Mouse (Mus musculus) embryonic fibroblast, embryonic 13.5 days (primary cell): ENCODE measurements around the gene Coq10b. TPM values are rescaled to one million over a fixed set of nuclear protein-coding genes. Genes with fewer than 3 reads are reported as not detected.
"Not testable (repeated sequence)": the region's sequence is repeated elsewhere in the genome, so short reads cannot be mapped to it uniquely, and the experiment has no call there.

Experiments
- H3K27ac ChIP-seq: 2 replicates; pipeline ENCODE4 v1.5.1; 2012; ENCODE audit warnings: low read length, control low read depth, inconsistent platforms; ENCODE audit not compliant: insufficient read depth
- H3K4me1 ChIP-seq: 2 replicates; pipeline ENCODE4 v1.6.1; 2011; ENCODE audit warnings: low read length; ENCODE audit not compliant: control insufficient read depth, insufficient read depth
- H3K4me3 ChIP-seq: 2 replicates; pipeline ENCODE4 v1.5.1; 2011; ENCODE audit warnings: mild to moderate bottlenecking, control low read depth, low read length; ENCODE audit not compliant: insufficient read depth
- CTCF ChIP-seq: IDR thresholded peaks from 2 replicates; pipeline ENCODE4 v1.5.1; 2011; ENCODE audit warnings: mild to moderate bottlenecking, control low read depth, low read length, moderate library complexity, borderline replicate concordance; ENCODE audit not compliant: insufficient read depth
- POLR2A ChIP-seq: IDR thresholded peaks from 2 replicates; pipeline ENCODE4 v1.6.1; 2011; ENCODE audit warnings: low read depth, mild to moderate bottlenecking, control low read depth, low read length, moderate library complexity
- polyA plus RNA-seq: library from polyadenylated mRNA; stranded (reverse); fragments of >200 nt; gene quantifications from 2 replicates; pipeline ENCODE4 v1.2.4, GENCODE M21; 2011; ENCODE audit warnings: low read depth; ENCODE audit not compliant: missing spikeins, insufficient read length

Coq10b gene
- polyA plus RNA-seq, 1 experiment = 67.1 TPM

DNA sequence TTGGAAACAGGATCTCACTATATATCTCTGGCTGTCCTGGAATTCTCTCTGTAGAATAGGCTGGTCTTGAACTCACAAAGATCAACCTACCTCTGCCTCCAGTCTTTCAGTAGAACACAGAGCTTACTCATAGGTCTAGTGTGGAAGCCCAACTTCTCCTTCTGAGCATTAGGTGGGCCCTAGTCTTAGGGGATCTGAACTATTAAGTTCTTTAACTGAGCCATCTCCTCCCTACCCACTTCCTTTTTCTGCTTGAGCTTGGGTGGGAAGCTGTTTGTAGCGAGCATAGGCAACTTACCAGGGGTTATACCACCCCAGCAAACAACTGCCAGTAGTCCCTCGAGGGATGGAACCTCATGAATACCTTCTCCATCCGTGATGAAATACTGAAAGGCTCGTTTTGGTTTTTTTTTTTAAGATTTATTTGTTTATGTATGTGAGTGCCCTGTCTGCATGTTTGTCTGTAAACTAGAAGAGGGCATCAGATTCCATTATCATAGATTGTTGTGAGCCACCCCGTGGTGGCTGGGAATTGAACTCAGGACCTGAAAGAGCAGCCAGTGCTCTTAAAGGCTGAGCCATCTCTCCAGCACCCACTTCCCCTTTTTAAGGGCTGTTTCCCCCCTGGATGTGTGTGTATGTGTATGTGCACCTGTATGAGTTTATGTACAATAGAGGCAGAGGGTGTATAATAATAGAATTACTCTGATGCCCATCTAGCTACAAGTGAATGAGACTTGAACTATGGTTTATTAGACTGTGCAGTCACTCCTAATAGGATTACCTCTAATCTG lies 2.9 kb downstream of the Coq10b start:
- H3K4me1 ChIP-seq = peaks cover 2% of the 10 kb centered on the region
- H3K4me3 ChIP-seq = no peak overlapping the region
- TF ChIP-seq CTCF = no peak
- TF ChIP-seq POLR2A = no peak
- no peak overlapping the region for H3K27ac ChIP-seq

DNA sequence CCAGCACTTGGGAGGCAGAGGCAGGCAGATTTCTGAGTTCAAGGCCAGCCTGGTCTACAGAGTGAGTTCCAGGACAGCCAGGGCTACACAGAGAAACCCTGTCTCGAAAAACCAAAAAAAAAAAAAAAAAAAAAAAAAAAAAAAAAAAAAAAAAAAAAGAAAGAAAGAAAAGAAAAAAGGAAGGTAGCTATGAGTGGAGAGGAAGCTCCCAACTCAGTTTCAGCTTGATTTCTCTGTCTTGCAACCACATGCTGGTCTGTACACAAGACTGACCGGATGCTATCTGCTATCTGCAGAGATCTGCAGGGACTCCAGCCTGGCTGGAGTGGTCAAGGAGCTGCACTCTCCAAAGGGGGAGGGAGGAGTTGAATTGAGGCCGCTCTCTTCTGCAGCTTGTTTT lies 5.8 kb downstream of the Coq10b start:
- H3K4me1 ChIP-seq, H3K27ac ChIP-seq, H3K4me3 ChIP-seq: not testable (repeated sequence)

- Histone ChIP-seq H3K4me3 (no peak overlapping the region), H3K27ac (no peak overlapping the region), H3K4me1 (no peaks in the 10 kb centered on the region; the same call in 1 of the 2 replicates)
- TF ChIP-seq POLR2A = no peak
These were observed 8.5 kb downstream of the Coq10b start for GRCm38 (mm10) chr1:55061099-55061498.

- TF ChIP-seq POLR2A (no peak), CTCF (no peak)
- H3K27ac ChIP-seq = no peak overlapping the region
- H3K4me3 ChIP-seq = no peak overlapping the region
- no peaks in the 10 kb centered on the region; the same call in 1 of the 2 replicates for H3K4me1 ChIP-seq
These were observed 9.2 kb downstream of the Coq10b start for GRCm38 (mm10) chr1:55061772-55062171.

- H3K4me1 ChIP-seq, H3K4me3 ChIP-seq, H3K27ac ChIP-seq: not testable (repeated sequence)
These were observed 19.8 kb downstream of the Coq10b start for GRCm38 (mm10) chr1:55072328-55072727.

DNA sequence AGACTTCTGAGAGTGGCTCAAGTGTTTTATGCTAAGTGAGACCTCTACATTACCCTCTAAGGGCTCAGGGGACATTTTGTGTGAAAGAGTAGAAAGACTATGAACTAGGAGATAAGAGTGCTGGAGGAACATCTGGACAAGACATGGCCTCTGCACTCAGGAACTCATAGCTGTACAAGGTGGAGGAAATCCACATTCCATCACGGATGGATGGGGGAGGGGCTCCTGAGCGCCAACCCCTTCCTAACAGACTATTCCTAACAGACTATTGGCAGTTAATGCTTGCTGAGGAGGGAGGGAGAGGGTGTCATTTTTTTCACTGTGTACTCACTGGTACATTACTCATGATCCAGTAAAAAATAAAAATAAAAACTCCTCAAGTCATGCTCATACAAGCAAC lies 22.2 kb downstream of the Coq10b start:
- TF ChIP-seq POLR2A (no peak), CTCF (no peak)
- H3K27ac ChIP-seq = no peak overlapping the region

GRCm38 (mm10) chr1:55075652-55076394 lies 23.3 kb downstream of the Coq10b start:
- no peak overlapping the region for H3K4me3 ChIP-seq
- no peak overlapping the region for H3K27ac ChIP-seq
- no peak for TF ChIP-seq POLR2A
- TF ChIP-seq CTCF = no peak
- H3K4me1 ChIP-seq = 0 out of 2 replicates have a peak, but pooled peaks cover 3% of the 10 kb centered on the region

More for the DNA sequence above, 22.2 kb downstream of the Coq10b start:
- Histone ChIP-seq H3K4me1 (0 out of 2 replicates have a peak, but pooled peaks cover 3% of the 10 kb centered on the region), H3K4me3 (no peak overlapping the region)

- H3K4me1 ChIP-seq = 0 out of 2 replicates have a peak, but pooled peaks cover 3% of the 10 kb centered on the region
- no peak for TF ChIP-seq POLR2A
- no peak for TF ChIP-seq CTCF
- H3K27ac ChIP-seq = no peak overlapping the region
- H3K4me3 ChIP-seq = no peak overlapping the region
These were observed 23.8 kb downstream of the Coq10b start for GRCm38 (mm10) chr1:55076395-55076743.

- 0 out of 2 replicates have a peak, but pooled peaks cover 3% of the 10 kb centered on the region for H3K4me1 ChIP-seq
- H3K27ac ChIP-seq = no peak overlapping the region
- no peak overlapping the region for H3K4me3 ChIP-seq
- TF ChIP-seq CTCF (no peak), POLR2A (no peak)
These were observed 24.4 kb downstream of the Coq10b start for GRCm38 (mm10) chr1:55076849-55077516.

DNA sequence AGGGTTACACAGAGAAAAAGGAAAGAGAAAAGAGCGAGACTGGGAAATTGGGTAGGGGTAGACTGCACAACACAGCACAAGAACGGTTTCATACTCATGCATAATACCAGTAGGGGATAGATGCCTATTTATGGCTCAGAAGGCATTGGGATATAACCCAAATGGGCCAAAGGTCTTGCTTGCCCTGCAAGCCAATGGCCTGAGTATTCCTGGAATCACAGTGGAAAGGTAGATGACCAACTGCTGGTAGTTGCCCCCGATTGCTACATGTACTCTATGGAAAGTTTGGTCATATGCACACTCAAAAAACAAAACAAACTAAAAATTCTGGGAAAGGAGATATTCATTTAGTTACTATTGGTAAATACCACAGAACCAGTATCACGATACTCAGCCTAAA lies 27.1 kb downstream of the Coq10b start:
- no peak overlapping the region for H3K27ac ChIP-seq
- 0 out of 2 replicates have a peak, but pooled peaks cover 2% of the 10 kb centered on the region for H3K4me1 ChIP-seq
- no peak overlapping the region for H3K4me3 ChIP-seq
- TF ChIP-seq CTCF = no peak
- TF ChIP-seq POLR2A = no peak
